Mouse (Mus musculus): ENCODE results near the gene Slc38a10. TPM values are rescaled to one million over a fixed set of nuclear protein-coding genes. Genes with fewer than 3 reads are reported as not detected.
A peak's percentile ranks its signal among the peaks of the same experiment; 100 is the strongest.

Slc38a10 gene
- total and polyA plus RNA-seq, 2 experiments from 2014 or later, result 65.9 to 139 TPM

DNA sequence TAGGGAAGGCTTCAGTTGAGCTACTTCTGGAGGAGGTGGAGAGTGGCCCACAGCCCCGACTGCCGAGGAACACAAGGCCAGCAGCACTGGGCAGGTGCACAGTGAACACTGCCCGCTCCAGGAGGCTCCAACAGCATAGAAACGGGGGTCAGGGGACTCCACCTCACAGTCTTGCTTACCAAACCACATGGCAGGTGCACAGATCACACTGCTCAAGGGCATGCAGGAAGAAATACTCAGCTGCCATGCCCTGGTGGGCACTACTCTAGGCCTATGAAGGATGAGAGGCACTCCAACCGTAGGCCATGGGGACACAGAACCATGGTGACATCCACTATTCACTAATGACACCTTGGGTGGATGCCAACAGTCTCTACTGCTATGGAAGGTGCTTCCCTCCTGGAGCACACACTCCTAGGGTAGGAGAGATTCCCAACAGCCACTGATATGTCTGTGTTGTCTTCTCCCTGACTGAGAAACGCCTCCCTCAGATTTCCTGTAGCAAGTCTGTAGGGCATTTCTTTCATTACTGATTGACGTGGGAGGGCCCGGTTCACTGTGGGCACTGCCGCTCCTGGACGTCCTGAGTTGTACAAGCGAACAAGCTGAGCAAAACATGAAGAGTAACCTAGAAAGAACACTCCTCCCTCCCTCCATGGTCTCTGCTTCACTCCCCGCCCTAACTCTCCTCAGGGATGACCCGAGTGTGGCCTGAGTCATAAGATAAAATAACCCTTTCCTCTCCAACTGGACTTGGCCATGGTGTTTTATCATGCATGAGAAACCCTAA is 7.2 kb downstream of the Slc38a10 start:
- Histone ChIP-seq H3K9ac (replicated peaks; ENCODE audit: low read depth, low read length) (no peak overlapping the region), H3K36me3 (replicated peaks; ENCODE audit: control insufficient read depth, insufficient read depth, low read length) (0 out of 2 replicates have a peak, but pooled peaks cover 7% of the 10 kb centered on the region), H3K27me3 (ENCODE audit: control insufficient read depth, insufficient read depth, low read length) (no peaks in the 10 kb centered on the region), H3K4me1 (ENCODE audit: control insufficient read depth, insufficient read depth) (peaks cover 13% of the 10 kb centered on the region), H3K4me3 (ENCODE audit: low read depth, low read length) (no peak overlapping the region), H3K27ac (ENCODE audit: low read depth) (peak overlapping the region; percentile 68), H3K9me3 (replicated peaks; ENCODE audit: control insufficient read depth, low read length) (no peaks in the 10 kb centered on the region), H3K4me2 (ENCODE audit: low read depth, low read length) (no peak overlapping the region)
- WGBS, result 59% methylated on average over 13 of the region's 13 CpGs
- no peak for ATAC-seq (ENCODE audit: insufficient read depth, low read depth)
- DNase-seq (ENCODE audit: low spot score), result no peak
- TF ChIP-seq CTCF (IDR thresholded peaks at IDR 0.05; ENCODE audit: low read depth), result no peak
- no peak for TF ChIP-seq EP300 (IDR thresholded peaks at IDR 0.05; ENCODE audit: low read depth)

DNA sequence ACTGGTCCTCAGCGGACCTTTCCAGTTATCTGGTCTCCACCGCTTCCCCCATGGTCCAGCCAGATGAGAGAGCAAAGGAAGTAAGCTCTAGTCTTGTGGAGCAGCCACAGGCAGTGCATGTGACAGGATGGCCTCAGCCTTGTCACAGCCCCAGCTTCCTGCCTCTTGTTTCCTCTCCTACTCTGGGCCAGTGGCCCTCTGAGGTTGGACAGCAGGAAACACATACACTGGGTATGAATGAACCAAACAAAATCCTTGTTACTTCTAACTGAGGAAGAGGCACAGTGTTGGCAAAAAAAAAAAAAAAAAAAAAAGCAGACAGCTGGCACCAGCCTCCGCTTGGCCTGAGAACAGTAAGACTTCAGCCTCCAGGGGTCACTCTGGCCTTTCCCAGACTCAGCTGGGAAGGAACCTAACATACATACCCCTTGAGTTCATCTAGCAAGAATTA is 8.5 kb downstream of the Slc38a10 start:
- DNase-seq (ENCODE audit: low spot score) (peak; percentile 76), ATAC-seq (ENCODE audit: insufficient read depth, low read depth) (peak; percentile 82)
- Histone ChIP-seq H3K36me3 (replicated peaks; ENCODE audit: control insufficient read depth, insufficient read depth, low read length) (0 out of 2 replicates have a peak, but pooled peaks cover 7% of the 10 kb centered on the region), H3K4me2 (ENCODE audit: low read depth, low read length) (no peak overlapping the region), H3K9ac (replicated peaks; ENCODE audit: low read depth, low read length) (no peak overlapping the region), H3K27ac (ENCODE audit: low read depth) (peak overlapping the region; percentile 68), H3K4me3 (ENCODE audit: low read depth, low read length) (no peak overlapping the region), H3K9me3 (replicated peaks; ENCODE audit: control insufficient read depth, low read length) (no peaks in the 10 kb centered on the region), H3K4me1 (ENCODE audit: control insufficient read depth, insufficient read depth) (peaks cover 21% of the 10 kb centered on the region), H3K27me3 (ENCODE audit: control insufficient read depth, insufficient read depth, low read length) (no peaks in the 10 kb centered on the region)
- 0 out of 2 replicates have a peak, but pooled peaks have one; percentile 52 for TF ChIP-seq EP300 (IDR thresholded peaks at IDR 0.05; ENCODE audit: low read depth)
- TF ChIP-seq CTCF (IDR thresholded peaks at IDR 0.05; ENCODE audit: low read depth), result peak; percentile 40
- 33% methylated on average over 3 of the region's 3 CpGs for WGBS

DNA sequence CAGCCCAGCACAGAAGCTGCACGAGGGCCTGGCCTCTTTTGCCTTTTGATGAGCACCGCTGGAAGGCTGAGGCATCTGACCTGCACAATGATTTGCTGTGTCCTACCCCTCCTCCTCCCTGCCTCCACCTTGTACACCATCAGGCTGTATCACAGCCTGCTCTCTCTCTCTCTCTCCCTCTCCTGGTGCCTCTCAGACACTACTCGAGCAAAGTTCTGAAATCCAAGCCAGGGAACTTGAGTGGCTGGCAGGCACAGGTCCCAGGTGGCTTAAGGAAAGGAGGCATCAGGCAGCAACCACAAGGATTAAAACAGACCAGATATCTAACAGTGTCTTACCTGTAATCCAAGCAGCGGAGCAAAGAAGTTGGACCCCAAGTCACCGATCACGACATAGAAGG is 10.9 kb downstream of the Slc38a10 start:
- no peaks in the 10 kb centered on the region for H3K27me3 ChIP-seq (ENCODE audit: control insufficient read depth, insufficient read depth, low read length)
- H3K4me2 ChIP-seq (ENCODE audit: low read depth, low read length), result no peak overlapping the region
- no peaks in the 10 kb centered on the region for H3K36me3 ChIP-seq (replicated peaks; ENCODE audit: control insufficient read depth, insufficient read depth, low read length)
- H3K9ac ChIP-seq (replicated peaks; ENCODE audit: low read depth, low read length), result no peak overlapping the region
- no peak overlapping the region for H3K4me3 ChIP-seq (ENCODE audit: low read depth, low read length)
- peak; percentile 37 for TF ChIP-seq CTCF (IDR thresholded peaks at IDR 0.05; ENCODE audit: low read depth)
- no peak for TF ChIP-seq EP300 (IDR thresholded peaks at IDR 0.05; ENCODE audit: low read depth)
- DNase-seq (ENCODE audit: low spot score), result no peak
- peaks cover 41% of the 10 kb centered on the region for H3K4me1 ChIP-seq (ENCODE audit: control insufficient read depth, insufficient read depth)
- no peak overlapping the region for H3K27ac ChIP-seq (ENCODE audit: low read depth)
- no peaks in the 10 kb centered on the region for H3K9me3 ChIP-seq (replicated peaks; ENCODE audit: control insufficient read depth, low read length)
- ATAC-seq (ENCODE audit: insufficient read depth, low read depth), result no peak
- 68% methylated on average over 6 of the region's 6 CpGs for WGBS

DNA sequence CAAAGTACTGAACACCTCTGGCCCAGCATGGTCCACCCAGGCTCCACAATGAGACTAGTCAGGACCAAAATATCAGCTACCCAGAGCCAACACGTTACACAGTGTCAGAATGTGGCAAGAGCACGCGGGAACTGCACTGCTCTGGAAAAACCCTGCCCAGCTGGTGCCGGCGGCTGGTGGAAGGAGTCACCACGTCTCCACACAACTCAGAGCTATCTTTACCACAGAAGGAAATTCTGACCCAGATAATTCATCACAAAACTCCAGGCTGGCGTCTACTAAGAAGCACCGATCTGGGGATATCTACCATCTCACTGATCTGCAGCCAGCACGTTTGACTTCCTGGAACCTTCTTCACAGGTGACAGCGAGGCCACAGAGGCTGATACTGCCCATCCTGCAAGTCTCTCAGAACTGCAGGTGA is 11.8 kb downstream of the Slc38a10 start:
- 0 out of 2 replicates have a peak, but pooled peaks cover 4% of the 10 kb centered on the region for H3K36me3 ChIP-seq (replicated peaks; ENCODE audit: control insufficient read depth, insufficient read depth, low read length)
- DNase-seq (ENCODE audit: low spot score), result no peak
- no peak for TF ChIP-seq CTCF (IDR thresholded peaks at IDR 0.05; ENCODE audit: low read depth)
- no peak for TF ChIP-seq EP300 (IDR thresholded peaks at IDR 0.05; ENCODE audit: low read depth)
- no peaks in the 10 kb centered on the region for H3K9me3 ChIP-seq (replicated peaks; ENCODE audit: control insufficient read depth, low read length)
- no peak overlapping the region for H3K4me3 ChIP-seq (ENCODE audit: low read depth, low read length)
- H3K27me3 ChIP-seq (ENCODE audit: control insufficient read depth, insufficient read depth, low read length), result no peaks in the 10 kb centered on the region
- no peak overlapping the region for H3K9ac ChIP-seq (replicated peaks; ENCODE audit: low read depth, low read length)
- no peak for ATAC-seq (ENCODE audit: insufficient read depth, low read depth)
- no peak overlapping the region for H3K27ac ChIP-seq (ENCODE audit: low read depth)
- H3K4me2 ChIP-seq (ENCODE audit: low read depth, low read length), result no peak overlapping the region
- WGBS, result 55% methylated on average over 10 of the region's 10 CpGs
- peaks cover 43% of the 10 kb centered on the region for H3K4me1 ChIP-seq (ENCODE audit: control insufficient read depth, insufficient read depth)

DNA sequence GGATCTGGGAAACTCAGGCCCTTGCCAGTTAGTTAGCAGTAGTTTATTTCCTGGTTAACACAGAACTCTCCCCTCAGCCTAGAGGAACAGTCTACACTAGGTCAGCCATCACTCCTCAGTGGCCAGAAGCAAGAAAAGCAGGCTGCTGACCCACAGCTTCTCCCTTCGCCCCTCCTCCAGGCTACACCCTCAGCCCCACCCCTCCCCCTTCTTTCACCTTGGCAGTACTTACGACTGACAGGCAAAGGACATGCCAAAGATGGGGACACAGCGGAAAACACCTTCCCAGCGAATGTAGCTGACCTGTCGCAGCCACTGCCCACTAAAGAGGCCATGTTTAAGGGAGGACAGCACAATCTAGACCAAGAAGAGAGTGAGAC is 13.5 kb downstream of the Slc38a10 start:
- 37% methylated on average over 5 of the region's 5 CpGs for WGBS
- DNase-seq (ENCODE audit: low spot score) (peak; percentile 56), ATAC-seq (ENCODE audit: insufficient read depth, low read depth) (no peak)
- H3K4me2 ChIP-seq (ENCODE audit: low read depth, low read length), result no peak overlapping the region; the same call in 1 of the 2 replicates
- no peaks in the 10 kb centered on the region for H3K27me3 ChIP-seq (ENCODE audit: control insufficient read depth, insufficient read depth, low read length)
- H3K27ac ChIP-seq (ENCODE audit: low read depth), result peak overlapping the region; percentile 86
- peaks cover 16% of the 10 kb centered on the region for H3K36me3 ChIP-seq (replicated peaks; ENCODE audit: control insufficient read depth, insufficient read depth, low read length)
- peaks cover 43% of the 10 kb centered on the region for H3K4me1 ChIP-seq (ENCODE audit: control insufficient read depth, insufficient read depth)
- TF ChIP-seq CTCF (IDR thresholded peaks at IDR 0.05; ENCODE audit: low read depth), result no peak
- TF ChIP-seq EP300 (IDR thresholded peaks at IDR 0.05; ENCODE audit: low read depth), result no peak
- H3K9ac ChIP-seq (replicated peaks; ENCODE audit: low read depth, low read length), result peak overlapping the region; percentile 18; the same call in 1 of the 2 replicates
- H3K9me3 ChIP-seq (replicated peaks; ENCODE audit: control insufficient read depth, low read length), result no peaks in the 10 kb centered on the region
- H3K4me3 ChIP-seq (ENCODE audit: low read depth, low read length), result no peak overlapping the region

All from heart, postnatal 0 days (tissue).